Mouse (Mus musculus): ENCODE data around the gene Kcnv2. TPM values are rescaled to one million over a fixed set of nuclear protein-coding genes. Genes with fewer than 3 reads are reported as not detected.

Kcnv2 gene
- 0.05 and 0.10 TPM in 2 replicates for polyA plus RNA-seq (2015; fragmentation: Nextera tagmentation; extraction: Ambion mirVana)

DNA sequence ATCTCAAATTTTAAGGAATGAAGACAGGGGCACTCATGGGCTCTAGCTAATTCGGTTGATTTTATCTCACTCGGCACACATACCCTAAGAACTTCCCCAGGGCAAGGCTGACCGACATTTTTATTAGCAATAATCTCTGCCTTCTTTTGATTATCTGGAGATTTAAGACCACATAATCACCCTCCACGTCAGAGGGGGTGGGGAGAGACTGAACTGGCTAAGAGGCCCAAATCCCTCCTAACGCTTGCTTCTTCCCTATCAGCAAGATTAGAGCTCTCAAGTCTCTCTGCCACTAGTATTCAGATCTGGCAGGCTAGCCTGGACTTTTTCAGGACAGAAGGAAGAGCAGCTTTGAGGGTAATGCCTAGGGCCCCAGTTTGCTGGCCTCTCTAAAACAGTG lies at the start of gene Kcnv2:
Gene Kcnv2 (plus strand): TSS at position 308 of the 400 bp plus-strand sequence.
- no peak for ATAC-seq (ENCODE audit: extremely low read depth, insufficient number of reproducible peaks, low FRiP score, low TSS enrichment)
- no peak within 1 kb of the TSS for H3K27ac ChIP-seq (replicated peaks)
- no peak within 1 kb of the TSS for H3K9ac ChIP-seq
- H3K27me3 ChIP-seq (replicated peaks) = no peaks in the 10 kb centered on the region
- H3K4me1 ChIP-seq = peaks cover 10% of the 10 kb centered on the region
- no peaks in the 10 kb centered on the region for H3K36me3 ChIP-seq
- WGBS = 21% methylated on average over 5 of the region's 5 CpGs
- no peak within 1 kb of the TSS for H3K4me3 ChIP-seq
- H3K9me3 ChIP-seq = no peaks in the 10 kb centered on the region
- no peak within 1 kb of the TSS for H3K4me2 ChIP-seq

DNA sequence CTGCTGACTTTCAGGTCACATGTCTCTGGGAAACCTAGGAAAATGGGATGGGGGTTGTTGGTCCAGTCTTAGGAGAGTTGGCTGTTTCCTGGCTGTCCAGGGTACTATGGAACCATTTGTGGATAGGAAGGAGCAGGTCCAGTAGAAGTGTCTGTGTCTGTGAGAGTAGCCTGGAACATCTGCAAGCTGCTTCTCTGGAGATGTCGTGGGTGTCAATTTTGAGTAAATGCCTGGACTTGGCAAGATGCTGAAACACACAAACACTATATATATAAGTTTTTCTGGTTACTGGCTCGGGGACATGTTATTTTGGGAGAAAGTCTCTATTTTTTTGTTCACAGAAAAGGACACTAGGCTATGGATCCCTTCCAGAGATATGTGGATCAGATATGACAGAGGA lies 49.0 kb upstream of the Kcnv2 start:
- Histone ChIP-seq H3K27ac (replicated peaks) (no peak overlapping the region), H3K9me3 (no peaks in the 10 kb centered on the region), H3K4me1 (no peaks in the 10 kb centered on the region), H3K4me3 (no peak overlapping the region), H3K36me3 (no peaks in the 10 kb centered on the region), H3K4me2 (no peak overlapping the region), H3K9ac (no peak overlapping the region), H3K27me3 (replicated peaks) (no peaks in the 10 kb centered on the region)
- WGBS = 71% methylated on average over 2 of the region's 2 CpGs
- no peak for ATAC-seq (ENCODE audit: extremely low read depth, insufficient number of reproducible peaks, low FRiP score, low TSS enrichment)

GRCm38 (mm10) chr19:27274382-27274781 lies 48.0 kb upstream of the Kcnv2 start:
- no peak overlapping the region for H3K4me3 ChIP-seq

DNA sequence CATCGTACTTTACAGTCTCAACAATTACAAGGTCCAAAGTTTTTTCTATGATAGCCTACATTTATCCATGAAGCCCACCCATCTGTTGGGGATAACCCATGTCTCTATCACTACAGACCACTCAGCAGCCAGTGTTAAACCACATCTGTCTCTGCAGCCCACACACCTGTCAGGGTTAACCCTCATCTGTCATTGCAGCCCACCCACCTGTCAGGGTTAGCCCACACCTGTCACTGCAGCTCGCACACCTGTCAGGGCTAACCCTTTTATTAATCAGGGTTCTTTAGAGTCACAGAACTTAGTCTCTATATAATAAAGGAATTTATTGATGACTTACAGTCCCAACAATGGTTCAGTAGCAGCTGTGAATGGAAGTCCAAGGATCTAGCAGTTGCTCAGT lies 43.2 kb upstream of the Kcnv2 start:
- no peaks in the 10 kb centered on the region for H3K4me1 ChIP-seq
- ATAC-seq (ENCODE audit: extremely low read depth, insufficient number of reproducible peaks, low FRiP score, low TSS enrichment) = no peak

More at GRCm38 (mm10) chr19:27274382-27274781, 48.0 kb upstream of the Kcnv2 start:
- H3K27ac ChIP-seq (replicated peaks) = no peak overlapping the region
- no peaks in the 10 kb centered on the region for H3K27me3 ChIP-seq (replicated peaks)
- H3K4me1 ChIP-seq = no peaks in the 10 kb centered on the region
- ATAC-seq (ENCODE audit: extremely low read depth, insufficient number of reproducible peaks, low FRiP score, low TSS enrichment) = no peak
- 80% methylated on average over 1 of the region's 1 CpGs for WGBS
- H3K36me3 ChIP-seq = no peaks in the 10 kb centered on the region
- no peak overlapping the region for H3K9ac ChIP-seq
- no peak overlapping the region for H3K4me2 ChIP-seq
- H3K9me3 ChIP-seq = no peaks in the 10 kb centered on the region

GRCm38 (mm10) chr19:27310039-27310438 lies 12.3 kb upstream of the Kcnv2 start:
- Histone ChIP-seq H3K4me1 (peaks cover 8% of the 10 kb centered on the region; the same call in 1 of the 2 replicates), H3K27me3 (replicated peaks) (no peaks in the 10 kb centered on the region), H3K36me3 (no peaks in the 10 kb centered on the region), H3K27ac (replicated peaks) (no peak overlapping the region), H3K9ac (no peak overlapping the region), H3K4me2 (no peak overlapping the region), H3K4me3 (no peak overlapping the region), H3K9me3 (no peaks in the 10 kb centered on the region)
- 83% methylated on average over 2 of the region's 2 CpGs for WGBS
- ATAC-seq (ENCODE audit: extremely low read depth, insufficient number of reproducible peaks, low FRiP score, low TSS enrichment) = no peak

More for the DNA sequence above, 43.2 kb upstream of the Kcnv2 start:
- no peak overlapping the region for H3K4me3 ChIP-seq
- no peak overlapping the region for H3K4me2 ChIP-seq
- no peaks in the 10 kb centered on the region for H3K27me3 ChIP-seq (replicated peaks)
- WGBS = 81% methylated on average over 2 of the region's 2 CpGs
- H3K36me3 ChIP-seq = no peaks in the 10 kb centered on the region
- no peak overlapping the region for H3K9ac ChIP-seq
- no peak overlapping the region for H3K27ac ChIP-seq (replicated peaks)
- no peaks in the 10 kb centered on the region; the same call in 1 of the 2 replicates for H3K9me3 ChIP-seq

DNA sequence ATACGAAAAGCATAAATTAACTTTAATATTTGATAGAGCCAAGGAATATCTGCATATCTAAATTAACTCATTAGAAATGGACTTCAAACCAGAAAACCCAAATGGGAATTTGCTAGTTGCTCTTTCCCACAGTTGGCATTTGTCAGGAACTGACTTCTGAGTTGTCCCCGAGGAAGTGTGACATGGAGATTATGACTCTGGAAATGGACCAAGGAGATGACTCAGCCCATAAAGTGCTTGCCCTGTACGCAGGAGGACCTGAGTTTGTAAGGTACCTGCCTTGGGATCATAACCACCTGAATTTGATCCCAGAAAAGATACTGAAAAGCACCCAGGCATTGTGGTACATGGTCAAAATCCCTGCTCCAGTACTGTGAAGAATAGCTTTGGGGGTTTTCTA lies 11.1 kb upstream of the Kcnv2 start:
- WGBS = 68% methylated on average over 3 of the region's 3 CpGs
- Histone ChIP-seq H3K4me2 (no peak overlapping the region), H3K36me3 (no peaks in the 10 kb centered on the region), H3K27me3 (replicated peaks) (no peaks in the 10 kb centered on the region), H3K9me3 (no peaks in the 10 kb centered on the region), H3K27ac (replicated peaks) (no peak overlapping the region), H3K9ac (no peak overlapping the region), H3K4me3 (no peak overlapping the region), H3K4me1 (peaks cover 8% of the 10 kb centered on the region; the same call in 1 of the 2 replicates)
- ATAC-seq (ENCODE audit: extremely low read depth, insufficient number of reproducible peaks, low FRiP score, low TSS enrichment) = no peak

DNA sequence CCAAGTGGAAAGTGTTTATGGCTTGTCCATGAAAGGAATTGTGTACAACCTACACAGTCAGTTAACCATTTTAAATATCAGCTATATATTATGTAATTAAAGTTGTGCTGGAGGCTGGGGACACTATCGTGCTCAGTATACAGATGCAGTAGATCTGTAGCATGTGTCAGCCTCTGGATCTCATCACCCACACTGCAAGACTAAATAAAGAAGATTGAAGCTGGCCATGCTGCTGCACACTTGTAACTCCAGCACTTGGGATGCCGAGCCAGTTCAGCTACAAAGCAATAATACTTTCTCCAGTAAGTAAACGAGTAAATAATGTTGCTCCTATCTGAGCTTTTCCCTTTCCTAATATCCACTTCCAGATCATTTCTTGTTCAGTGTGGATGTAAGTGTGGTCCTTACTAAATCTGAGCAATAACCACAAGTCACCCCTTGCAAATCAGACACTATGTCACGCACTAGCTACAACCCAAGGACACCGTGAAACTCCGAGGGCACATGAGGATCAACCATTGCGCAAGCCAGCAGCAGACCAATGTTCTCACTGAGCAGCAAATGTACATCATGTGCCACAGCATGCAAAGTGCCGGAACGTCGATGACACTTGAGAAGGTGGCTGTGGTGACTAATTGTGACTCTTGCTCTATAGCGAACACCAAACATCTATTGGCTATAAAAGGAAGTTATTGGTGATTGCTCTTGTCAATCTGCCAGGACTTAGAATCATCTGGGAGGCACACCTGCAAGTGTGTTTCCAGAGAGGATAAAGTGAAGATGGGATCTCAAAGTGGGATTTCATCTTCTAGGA lies 9.9 kb upstream of the Kcnv2 start:
- H3K4me1 ChIP-seq = peaks cover 15% of the 10 kb centered on the region; the same call in 1 of the 2 replicates
- no peaks in the 10 kb centered on the region for H3K36me3 ChIP-seq
- H3K27me3 ChIP-seq (replicated peaks) = no peaks in the 10 kb centered on the region
- no peaks in the 10 kb centered on the region for H3K9me3 ChIP-seq
- no peak overlapping the region for H3K4me2 ChIP-seq
- H3K27ac ChIP-seq (replicated peaks) = no peak overlapping the region
- no peak overlapping the region for H3K9ac ChIP-seq
- no peak overlapping the region for H3K4me3 ChIP-seq
- ATAC-seq (ENCODE audit: extremely low read depth, insufficient number of reproducible peaks, low FRiP score, low TSS enrichment) = no peak
- WGBS = 67% methylated on average over 11 of the region's 11 CpGs

- no peak overlapping the region for H3K27ac ChIP-seq (replicated peaks)
- WGBS = 52% methylated on average over 3 of the region's 3 CpGs
- H3K27me3 ChIP-seq (replicated peaks) = no peaks in the 10 kb centered on the region
- no peak overlapping the region for H3K9ac ChIP-seq
- no peaks in the 10 kb centered on the region for H3K36me3 ChIP-seq
- no peaks in the 10 kb centered on the region for H3K9me3 ChIP-seq
- peaks cover 15% of the 10 kb centered on the region; the same call in 1 of the 2 replicates for H3K4me1 ChIP-seq
- H3K4me3 ChIP-seq = no peak overlapping the region
- no peak for ATAC-seq (ENCODE audit: extremely low read depth, insufficient number of reproducible peaks, low FRiP score, low TSS enrichment)
- no peak overlapping the region for H3K4me2 ChIP-seq
Measured at GRCm38 (mm10) chr19:27313080-27313413, 9.3 kb upstream of the Kcnv2 start.

GRCm38 (mm10) chr19:27316313-27317258 lies 5.8 kb upstream of the Kcnv2 start:
- no peaks in the 10 kb centered on the region for H3K36me3 ChIP-seq
- peaks cover 15% of the 10 kb centered on the region; the same call in 1 of the 2 replicates for H3K4me1 ChIP-seq
- no peak overlapping the region for H3K4me2 ChIP-seq
- H3K9me3 ChIP-seq = no peaks in the 10 kb centered on the region
- no peak overlapping the region for H3K4me3 ChIP-seq
- 68% methylated on average over 10 of the region's 10 CpGs for WGBS
- no peak overlapping the region for H3K27ac ChIP-seq (replicated peaks)
- H3K27me3 ChIP-seq (replicated peaks) = no peaks in the 10 kb centered on the region
- H3K9ac ChIP-seq = no peak overlapping the region
- ATAC-seq (ENCODE audit: extremely low read depth, insufficient number of reproducible peaks, low FRiP score, low TSS enrichment) = no peak

- Histone ChIP-seq H3K4me1 (peaks cover 14% of the 10 kb centered on the region), H3K27me3 (replicated peaks) (no peaks in the 10 kb centered on the region), H3K4me3 (no peak overlapping the region), H3K9ac (no peak overlapping the region), H3K27ac (replicated peaks) (no peak overlapping the region), H3K4me2 (no peak overlapping the region), H3K9me3 (no peaks in the 10 kb centered on the region), H3K36me3 (no peaks in the 10 kb centered on the region)
- no peak for ATAC-seq (ENCODE audit: extremely low read depth, insufficient number of reproducible peaks, low FRiP score, low TSS enrichment)
- 54% methylated on average over 5 of the region's 5 CpGs for WGBS
Measured at GRCm38 (mm10) chr19:27317337-27317736, 5.1 kb upstream of the Kcnv2 start.

DNA sequence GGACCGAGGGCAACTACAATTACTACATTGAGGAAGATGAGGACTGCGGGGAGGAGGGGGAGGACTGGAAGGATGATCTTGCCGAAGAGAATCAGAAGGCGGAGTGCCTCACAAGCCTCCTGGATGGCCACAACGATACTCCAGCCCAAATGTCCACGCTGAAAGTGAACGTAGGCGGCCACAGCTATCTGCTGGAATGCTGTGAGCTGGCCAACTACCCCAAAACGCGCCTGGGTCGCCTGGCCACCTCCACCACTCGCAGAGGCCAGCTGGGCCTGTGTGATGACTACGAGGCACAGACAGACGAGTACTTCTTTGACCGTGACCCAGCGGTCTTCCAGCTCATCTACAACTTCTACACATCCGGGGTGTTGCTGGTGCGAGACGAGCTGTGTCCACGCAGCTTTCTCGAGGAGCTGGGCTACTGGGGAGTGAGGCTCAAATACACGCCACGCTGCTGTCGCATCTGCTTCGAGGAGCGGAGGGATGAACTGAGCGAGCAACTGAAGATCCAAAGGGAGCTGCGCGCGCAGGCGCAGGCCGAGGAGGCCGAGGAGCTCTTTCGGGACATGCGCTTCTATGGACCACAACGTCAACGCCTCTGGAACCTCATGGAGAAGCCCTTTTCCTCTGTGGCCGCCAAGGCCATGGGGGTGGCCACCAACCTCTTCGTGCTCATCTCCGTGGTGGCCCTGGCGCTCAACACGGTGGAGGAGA lies 681 bp downstream of the Kcnv2 start:
- no peak for ATAC-seq (ENCODE audit: extremely low read depth, insufficient number of reproducible peaks, low FRiP score, low TSS enrichment)
- Histone ChIP-seq H3K36me3 (no peaks in the 10 kb centered on the region), H3K4me1 (peaks cover 10% of the 10 kb centered on the region), H3K9ac (no peak overlapping the region), H3K4me3 (no peak overlapping the region), H3K27me3 (replicated peaks) (no peaks in the 10 kb centered on the region), H3K27ac (replicated peaks) (no peak overlapping the region), H3K9me3 (no peaks in the 10 kb centered on the region), H3K4me2 (no peak overlapping the region)
- 89% methylated on average over 42 of the region's 42 CpGs for WGBS
